Mouse (Mus musculus) CH12.LX (cell line): ENCODE results near the gene Pex19. TPM values are rescaled to one million over a fixed set of nuclear protein-coding genes. Genes with fewer than 3 reads are reported as not detected.

Source experiments
- DNase-seq: peaks from one replicate; pipeline ENCODE4 v3.0.0-alpha.2; 2013; ENCODE audit errors: extremely low read depth
- H3K27ac ChIP-seq: 2 replicates; pipeline ENCODE4 v1.5.1; 2012; ENCODE audit warnings: low read depth, mild to moderate bottlenecking, control low read depth, moderate library complexity; ENCODE audit not compliant: insufficient read depth
- H3K27me3 ChIP-seq: replicated peaks from 2 replicates; pipeline ENCODE3; 2012; ENCODE audit warnings: inconsistent platforms
- H3K36me3 ChIP-seq, 2 experiments: replicated peaks in 1 of 2; 2 replicates each; pipeline versions ENCODE3 to v1.6.1; 2012; ENCODE audit warnings: inconsistent platforms in 1 of 2, low read length in 1 of 2, mild to moderate bottlenecking in 1 of 2, mixed read lengths in 1 of 2, moderate library complexity in 1 of 2; ENCODE audit not compliant: control insufficient read depth in 1 of 2, insufficient read depth in 1 of 2
- H3K4me1 ChIP-seq, 2 experiments: 2 replicates each; pipeline ENCODE4 v1.6.1; 2012; ENCODE audit warnings: inconsistent platforms in 1 of 2, moderate library complexity in 1 of 2; ENCODE audit not compliant: insufficient read depth in 2 of 2, control insufficient read depth in 1 of 2
- H3K4me2 ChIP-seq: 2 replicates; pipeline ENCODE4 v1.6.1; 2012; ENCODE audit warnings: low read depth, mild to moderate bottlenecking, control low read depth; ENCODE audit not compliant: poor library complexity, insufficient read depth, severe bottlenecking
- H3K4me3 ChIP-seq, 3 experiments: fragments of 150-350 bp in 1 of 3; sonication (generic) in 1 of 3; replicated peaks in 1 of 3; 2 replicates each; pipeline versions ENCODE3 to v1.5.1; 2011 to 2012; ENCODE audit warnings: low read depth in 2 of 3, low read length in 2 of 3, mild to moderate bottlenecking in 2 of 3, moderate library complexity in 2 of 3, control low read depth in 1 of 3, improper control_type of control experiment in 1 of 3, inconsistent platforms in 1 of 3, mixed read lengths in 1 of 3; ENCODE audit not compliant: poor library complexity in 1 of 3
- H3K79me2 ChIP-seq: replicated peaks from 2 replicates; pipeline ENCODE4 v1.6.1; 2012; ENCODE audit warnings: mild to moderate bottlenecking, moderate library complexity; ENCODE audit not compliant: control insufficient read depth, poor library complexity, insufficient read depth, severe bottlenecking; ENCODE audit errors: extremely low read depth
- H3K9ac ChIP-seq: 2 replicates; pipeline ENCODE4 v1.6.1; 2012; ENCODE audit warnings: low read depth, mild to moderate bottlenecking, control low read depth, moderate library complexity; ENCODE audit not compliant: insufficient read depth
- H3K9me3 ChIP-seq: replicated peaks from 2 replicates; pipeline ENCODE3; 2012; ENCODE audit warnings: low read length, inconsistent platforms, mixed read lengths
- BHLHE40 ChIP-seq: IDR thresholded peaks from 2 replicates; pipeline ENCODE4 v1.6.1; 2011; ENCODE audit warnings: mild to moderate bottlenecking, low read depth, low read length, improper control_type of control experiment
- CHD1 ChIP-seq: IDR thresholded peaks from 2 replicates; pipeline ENCODE4 v1.6.1; 2012; ENCODE audit warnings: low read depth, low read length, improper control_type of control experiment, inconsistent platforms
- E2F4 ChIP-seq: IDR thresholded peaks from 2 replicates; pipeline ENCODE4 v1.6.1; 2011; ENCODE audit warnings: low read depth, low read length, improper control_type of control experiment; ENCODE audit not compliant: insufficient replicate concordance
- ELF1 ChIP-seq: IDR thresholded peaks from 2 replicates; pipeline ENCODE4 v1.6.1; 2014; ENCODE audit warnings: low read depth, mild to moderate bottlenecking, inconsistent platforms, low read length, improper control_type of control experiment
- ETS1 ChIP-seq: conservative IDR thresholded peaks from 2 replicates; pipeline ENCODE4 v1.6.1; 2012; ENCODE audit warnings: low read depth, mild to moderate bottlenecking, inconsistent platforms, low read length, improper control_type of control experiment, moderate library complexity
- GABPA ChIP-seq: IDR thresholded peaks from 2 replicates; pipeline ENCODE4 v1.6.1; 2012; ENCODE audit warnings: low read depth, low read length, improper control_type of control experiment, inconsistent platforms; ENCODE audit not compliant: insufficient replicate concordance
- MAFK ChIP-seq: IDR thresholded peaks from 2 replicates; pipeline ENCODE4 v1.6.1; 2011; ENCODE audit warnings: low read length, improper control_type of control experiment; ENCODE audit not compliant: insufficient replicate concordance
- MEF2A ChIP-seq: IDR thresholded peaks from 2 replicates; pipeline ENCODE4 v1.6.1; 2014; ENCODE audit warnings: low read depth, mild to moderate bottlenecking, inconsistent platforms, low read length, improper control_type of control experiment, borderline replicate concordance
- MXI1 ChIP-seq: IDR thresholded peaks from 2 replicates; pipeline ENCODE4 v1.6.1; 2011; ENCODE audit warnings: mild to moderate bottlenecking, low read depth, low read length, improper control_type of control experiment
- NELFE ChIP-seq: IDR thresholded peaks from 2 replicates; pipeline ENCODE4 v1.6.1; 2011; ENCODE audit warnings: low read depth, low read length, improper control_type of control experiment
- NRF1 ChIP-seq: IDR thresholded peaks from 2 replicates; pipeline ENCODE4 v1.6.1; 2014; ENCODE audit warnings: low read depth, mild to moderate bottlenecking, inconsistent platforms, low read length, improper control_type of control experiment, moderate library complexity
- PAX5 ChIP-seq: IDR thresholded peaks from 2 replicates; pipeline ENCODE4 v1.6.1; 2012; ENCODE audit warnings: low read length, inconsistent platforms, mixed read lengths
- POLR2AphosphoS2 ChIP-seq: IDR thresholded peaks from 2 replicates; pipeline ENCODE4 v1.6.1; 2011; ENCODE audit warnings: low read depth, low read length, improper control_type of control experiment
- RAD21 ChIP-seq: IDR thresholded peaks from 2 replicates; pipeline ENCODE4 v1.6.1; 2011; ENCODE audit warnings: low read depth, mild to moderate bottlenecking, low read length, improper control_type of control experiment, moderate library complexity
- SMC3 ChIP-seq: IDR thresholded peaks from 2 replicates; pipeline ENCODE4 v1.6.1; 2011; ENCODE audit warnings: low read depth, low read length, improper control_type of control experiment
- TBP ChIP-seq: conservative IDR thresholded peaks from 2 replicates; pipeline ENCODE4 v1.6.1; 2011; ENCODE audit warnings: low read depth, low read length, improper control_type of control experiment
- TCF12 ChIP-seq: IDR thresholded peaks from 2 replicates; pipeline ENCODE4 v1.6.1; 2014; ENCODE audit warnings: low read depth, mild to moderate bottlenecking, inconsistent platforms, low read length, improper control_type of control experiment
- UBTF ChIP-seq: IDR thresholded peaks from 2 replicates; pipeline ENCODE4 v1.6.1; 2012; ENCODE audit warnings: low read depth, mild to moderate bottlenecking, inconsistent platforms, low read length, improper control_type of control experiment, moderate library complexity
- USF1 ChIP-seq: IDR thresholded peaks from 2 replicates; pipeline ENCODE4 v1.6.1; 2014; ENCODE audit warnings: low read depth, mild to moderate bottlenecking, inconsistent platforms, low read length, improper control_type of control experiment
- USF2 ChIP-seq: conservative IDR thresholded peaks from 2 replicates; pipeline ENCODE4 v1.6.1; 2011; ENCODE audit warnings: low read depth, low read length, improper control_type of control experiment
- ZMIZ1 ChIP-seq: IDR thresholded peaks from 2 replicates; pipeline ENCODE4 v1.6.1; 2012; ENCODE audit warnings: low read depth, mild to moderate bottlenecking, inconsistent platforms, low read length, improper control_type of control experiment
- ZNF384 ChIP-seq: IDR thresholded peaks from 2 replicates; pipeline ENCODE4 v1.6.1; 2012; ENCODE audit warnings: low read depth, low read length, improper control_type of control experiment, inconsistent platforms
- dilution Hi-C: fragments of 300-500 bp; cut with MboI; formaldehyde crosslinking; loops from 2 replicates; pipeline ENCODE4 v1.14.3; 2020; ENCODE audit warnings: low sequenced_read_pairs; ENCODE audit not compliant: extremely low pct_unique_long_range_greater_than_20kb, extremely low pct_ligation_motif_present
- in situ Hi-C: fragments of 300-500 bp; cut with MboI; formaldehyde crosslinking; loops from 3 replicates; pipeline ENCODE4 v1.14.3; 2019; ENCODE audit warnings: low sequenced_read_pairs, low pct_ligation_motif_present, low pct_unique_long_range_greater_than_20kb, mixed read lengths
- polyA plus RNA-seq: library from polyadenylated mRNA; unstranded; fragments of >175 nt; gene quantifications from 2 replicates; pipeline ENCODE4 v1.2.1, GENCODE M21; 2012; ENCODE audit warnings: low read depth; ENCODE audit not compliant: insufficient read length
- total RNA-seq, 2 experiments: library from RNA; depleted of rRNA; stranded (reverse); fragments of 300-350 nt in 1 of 2; fragments of >200 nt in 1 of 2; gene quantifications; 2 replicates each; pipeline ENCODE4 v1.2.3; 2012 to 2014

Gene Pex19
- total and polyA plus RNA-seq, 3 experiments: 43.5 to 58.2 (median 53.6) TPM

GRCm38 (mm10) chr1:172082101-172082898 lies 44.3 kb upstream of the Pex19 start, which contains the start of the genes Copa and Ncstn (continued):
- TF ChIP-seq ZMIZ1: peak; percentile 68; the same call in 1 of the 2 replicates
- no peak for TF ChIP-seq CHD1
- TF ChIP-seq ETS1: no peak
- TF ChIP-seq BHLHE40: no peak
- TF ChIP-seq ELF1: peak; percentile 96
- no peak for TF ChIP-seq E2F4
- TF ChIP-seq POLR2AphosphoS2: no peak

DNA sequence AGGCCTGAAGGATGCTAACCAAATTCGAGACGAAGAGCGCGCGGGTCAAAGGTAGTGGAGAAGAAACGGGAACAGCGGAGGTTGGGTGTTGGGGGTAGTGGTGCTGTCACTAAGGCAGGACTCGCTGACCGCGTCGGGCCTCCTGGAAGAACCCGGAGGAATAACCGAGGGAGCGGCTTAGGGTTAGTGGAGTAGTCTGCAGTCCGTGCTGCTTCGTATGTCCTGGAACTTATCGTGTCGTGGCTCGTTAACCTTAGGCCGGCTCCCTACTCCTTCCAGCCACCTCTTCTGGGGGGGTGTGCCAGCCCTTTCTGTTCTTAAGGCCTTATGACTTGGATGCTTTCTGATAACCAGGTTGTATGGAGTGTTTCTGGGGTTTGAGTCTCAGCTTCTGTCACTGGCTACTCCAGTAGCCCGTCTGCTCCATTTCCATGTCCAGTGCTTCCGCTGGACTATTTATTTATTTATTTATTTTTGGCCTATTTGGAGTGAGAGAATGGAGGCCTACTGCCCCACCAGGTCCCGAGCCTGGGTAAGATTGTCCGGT lies 43.6 kb upstream of the Pex19 start:
- in situ Hi-C loops: no loop called here
- peak overlapping the region; percentile 57; the same call in 1 of the 2 replicates for H3K4me2 ChIP-seq
- no peak for TF ChIP-seq TBP
- TF ChIP-seq MXI1: 0 out of 2 replicates have a peak, but pooled peaks have one; percentile 7
- H3K36me3 ChIP-seq: peaks cover 16 to 40% of the 10 kb centered on the region in 2 experiments
- H3K27ac ChIP-seq: no peak overlapping the region
- peak; percentile 14 for DNase-seq
- peak overlapping the region; percentile 76 to 100 (median 81) for H3K4me3 ChIP-seq
- dilution Hi-C loops: no loop called here
- H3K79me2 ChIP-seq: peaks cover 55% of the 10 kb centered on the region
- H3K4me1 ChIP-seq: peaks cover 4 to 35% of the 10 kb centered on the region in 2 experiments; a peak in 3 of 4 replicates
- no peaks in the 10 kb centered on the region for H3K27me3 ChIP-seq
- peak overlapping the region; percentile 98 for H3K9ac ChIP-seq
- H3K9me3 ChIP-seq: no peaks in the 10 kb centered on the region

DNA sequence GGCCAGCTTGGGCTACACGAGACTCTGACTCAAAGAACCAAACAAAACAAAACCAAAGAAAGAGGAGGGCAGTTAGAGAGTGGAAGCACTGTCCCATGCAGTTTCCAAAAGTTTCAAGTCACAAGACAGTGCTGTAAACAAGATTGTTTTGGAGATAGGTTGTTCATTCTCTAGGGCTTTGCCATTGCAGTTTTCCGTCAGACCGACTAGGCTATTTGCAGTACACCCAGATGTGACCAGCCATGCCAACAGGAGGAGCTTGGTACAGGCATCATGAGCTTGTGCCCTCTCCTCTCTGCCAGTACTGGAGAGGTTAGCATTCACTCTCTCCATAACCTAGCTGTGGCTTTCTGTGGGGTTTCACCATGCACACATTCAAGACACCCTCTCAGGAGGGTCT lies 33.0 kb upstream of the Pex19 start:
- TF ChIP-seq GABPA (no peak), NELFE (no peak), MEF2A (no peak), RAD21 (no peak), MAFK (no peak), ZNF384 (no peak), USF1 (no peak), PAX5 (no peak), NRF1 (no peak), ZMIZ1 (no peak), TCF12 (no peak), SMC3 (no peak), BHLHE40 (no peak), MXI1 (no peak), UBTF (no peak), CHD1 (no peak), USF2 (no peak)
- dilution Hi-C loops: no loop called here
- Histone ChIP-seq H3K4me3 (no peak overlapping the region), H3K27me3 (no peaks in the 10 kb centered on the region), H3K9me3 (no peaks in the 10 kb centered on the region), H3K4me1 (no peaks in the 10 kb centered on the region), H3K27ac (no peak overlapping the region), H3K36me3 (peaks cover 63 to 88% of the 10 kb centered on the region in 2 experiments), H3K4me2 (no peak overlapping the region), H3K79me2 (no peaks in the 10 kb centered on the region; the same call in none of the 2 replicates), H3K9ac (no peak overlapping the region)
- in situ Hi-C loops: no loop called here
- no peak for DNase-seq
